Mouse (Mus musculus) heart, adult 8-10 months (tissue): ENCODE data around the gene Hopx. TPM values are rescaled to one million over a fixed set of nuclear protein-coding genes. Genes with fewer than 3 reads are reported as not detected.

Experiments used
- DNase-seq: peaks from one replicate; pipeline ENCODE4 v3.0.0; 2022; ENCODE audit warnings: low spot score
- total RNA-seq, 4 experiments: library from RNA; stranded (reverse); gene quantifications; 2 replicates each; pipeline ENCODE4 v1.2.4; 2022

The Hopx gene
- total RNA-seq, 4 experiments from 2014 or later = 354 to 475 (median 429) TPM

DNA sequence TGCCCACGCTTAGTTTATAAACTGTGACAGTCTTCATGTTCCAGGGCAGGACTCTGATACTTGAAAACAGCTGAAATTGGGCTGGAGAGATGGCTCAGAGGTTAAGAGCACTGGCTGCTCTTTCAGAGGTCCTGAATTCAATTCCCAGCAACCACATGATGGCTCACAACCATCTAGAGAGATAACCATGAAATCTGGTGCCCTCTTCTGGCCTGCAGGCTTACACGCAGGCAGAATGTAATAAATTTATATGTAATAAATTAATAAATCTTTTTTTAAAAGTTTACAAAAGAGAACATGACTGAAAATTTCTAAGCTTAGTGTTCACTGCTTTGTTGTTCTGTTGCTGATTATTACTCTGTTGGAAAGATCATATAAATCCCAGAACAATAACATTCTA, 43.9 kb downstream of the Hopx start:
- no peak for DNase-seq

GRCm38 (mm10) chr5:77067321-77067720, 47.6 kb downstream of the Hopx start:
- no peak for DNase-seq

DNA sequence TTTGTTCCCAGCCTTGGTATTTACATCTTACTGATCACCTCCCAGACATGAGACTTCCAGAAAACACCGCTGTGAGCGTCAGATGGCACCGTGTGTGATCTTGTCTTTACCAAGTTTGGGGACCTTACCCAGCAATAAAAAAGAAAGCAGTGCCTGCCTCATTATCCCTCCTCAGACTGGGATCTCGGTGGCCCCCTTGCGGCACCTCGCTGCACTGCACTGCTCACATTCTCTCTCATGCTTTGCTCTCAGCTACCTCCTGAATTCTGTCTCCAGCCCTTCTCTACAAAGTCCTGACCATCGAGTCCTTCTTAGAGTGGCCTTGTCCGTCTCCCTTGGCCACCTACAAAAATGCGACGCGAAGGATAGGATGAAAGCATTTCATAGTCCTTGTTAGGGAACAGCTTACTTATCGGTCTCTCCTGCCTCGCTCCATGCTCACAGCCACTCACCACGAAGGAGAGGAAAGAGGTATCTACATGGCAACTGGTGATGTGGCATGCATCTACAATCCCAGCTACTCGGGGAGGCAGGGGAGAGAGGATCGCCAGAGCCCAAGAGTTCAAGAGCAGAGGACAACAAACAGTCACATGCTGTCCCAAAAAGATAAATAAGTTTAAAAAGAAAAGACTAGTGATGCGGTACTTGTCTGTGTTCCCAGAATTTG, 53.4 kb downstream of the Hopx start:
- DNase-seq = peak; percentile 46

- DNase-seq = no peak
Observed at GRCm38 (mm10) chr5:77060363-77060762, 54.6 kb downstream of the Hopx start.

GRCm38 (mm10) chr5:77056881-77057440, 58.0 kb downstream of the Hopx start:
- no peak for DNase-seq

- no peak for DNase-seq
Observed at GRCm38 (mm10) chr5:77052616-77053015, 62.3 kb downstream of the Hopx start.

- no peak for DNase-seq
Observed at GRCm38 (mm10) chr5:77044362-77044761, 70.6 kb downstream of the Hopx start.

DNA sequence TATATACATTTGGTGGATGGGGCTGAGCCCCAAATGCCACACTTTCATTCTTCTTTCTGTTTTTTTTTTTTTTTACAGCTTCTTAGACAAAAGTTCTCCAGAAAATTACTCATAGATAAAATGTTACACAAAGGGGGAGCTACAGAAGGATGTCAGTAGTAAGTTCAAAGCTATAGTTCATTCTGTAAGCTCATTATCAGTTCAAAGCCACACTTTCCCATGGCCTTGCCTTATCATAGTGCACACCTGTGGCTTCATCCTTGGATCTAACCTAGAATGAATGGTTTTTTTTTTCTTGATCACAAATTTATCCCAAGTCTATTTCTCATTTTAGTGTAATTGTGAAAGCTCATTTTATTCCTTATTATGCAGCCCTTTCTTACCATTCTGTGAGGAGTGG, 75.5 kb downstream of the Hopx start:
- DNase-seq = no peak

- DNase-seq = no peak
Observed at GRCm38 (mm10) chr5:77038451-77038850, 76.5 kb downstream of the Hopx start.

Other genes starting within 250 kb of the Hopx start
- gene Aasdh, start 209.6 kb downstream of the Hopx start, total RNA-seq = 10 to 100 TPM; 12.5 to 23.2 (median 17.8) TPM
- 100 to 1,000 TPM; 149 to 170 (median 159) TPM for gene Paics, start 163.8 kb downstream of the Hopx start, total RNA-seq
- gene Ppat, start 163.5 kb downstream of the Hopx start, total RNA-seq = 10 to 100 TPM; 12.7 to 20.9 (median 17.6) TPM
- 10 to 100 TPM; 45.0 to 54.1 (median 49.1) TPM for gene Srp72, start 140.4 kb downstream of the Hopx start, total RNA-seq
- gene Arl9, start 111.1 kb downstream of the Hopx start, total RNA-seq = not detected
- gene Thegl, start 99.1 kb downstream of the Hopx start, total RNA-seq = not detected
- gene Spink2, start 96.3 kb upstream of the Hopx start, total RNA-seq = not detected
- 10 to 100 TPM; 13.2 to 14.9 (median 14.3) TPM for gene Rest, start 150.4 kb upstream of the Hopx start, total RNA-seq
- gene Noa1, start 195.0 kb upstream of the Hopx start, total RNA-seq = 10 to 100 TPM; 20.9 to 25.9 (median 22.3) TPM
- gene Polr2b, start 195.0 kb upstream of the Hopx start, total RNA-seq = 10 to 100 TPM; 30.5 to 35.7 (median 34.9) TPM